In the genomic region with DNA sequence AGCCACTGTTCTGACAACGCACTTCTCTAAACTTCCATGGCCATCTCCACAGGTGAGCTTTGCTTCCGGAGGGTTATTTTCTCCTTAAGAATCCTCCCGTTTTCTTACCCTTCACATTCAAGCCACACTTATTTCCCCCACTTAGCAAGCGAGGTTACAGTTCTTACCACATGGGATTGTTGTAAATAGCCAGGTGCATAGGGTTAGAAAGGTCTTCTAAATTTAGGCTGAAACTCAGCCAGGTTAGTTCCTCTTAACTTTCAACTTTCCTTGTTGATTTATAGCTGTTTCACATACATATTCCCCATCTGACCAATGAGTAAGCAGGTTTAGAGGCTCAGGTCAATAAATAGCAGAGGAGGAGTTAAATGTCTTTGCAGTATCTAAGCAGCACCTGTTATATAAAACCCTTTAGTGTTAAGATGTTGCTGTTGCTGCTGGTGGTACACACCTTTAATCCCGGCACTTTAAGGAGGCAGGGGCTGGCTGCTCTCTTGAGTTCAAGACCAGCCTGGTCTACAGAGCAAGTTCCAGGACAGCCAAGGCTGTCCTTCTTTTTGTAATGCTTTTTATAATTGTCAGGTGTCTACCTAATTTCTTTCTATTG, we compare ENCODE assay signal across 8 mouse cellular contexts. TPM values are rescaled to one million over a fixed set of nuclear protein-coding genes. Genes with fewer than 3 reads are reported as not detected.
DNase-seq lines count a peak whose midpoint lies in the region; ATAC-seq lines count a peak whose summit lies in the region.

No protein-coding gene starts in this region.

- H3K4me2 ChIP-seq in kidney, embryonic 14.5 days (replicated peaks; ENCODE audit: low read depth, low read length): peak overlapping the region; percentile 81
- peak overlapping the region; percentile 77 for H3K4me2 ChIP-seq in hindbrain, embryonic 11.5 days (replicated peaks; ENCODE audit: low read depth, low read length)
- H3K4me2 ChIP-seq in midbrain, embryonic 12.5 days (replicated peaks): peak overlapping the region; percentile 87

- H3K9ac ChIP-seq in kidney, embryonic 14.5 days (ENCODE audit: low read depth, low read length): peak overlapping the region; percentile 72; the same call in 1 of the 2 replicates
- H3K9ac ChIP-seq in hindbrain, embryonic 11.5 days (ENCODE audit: low read depth, low read length): peak overlapping the region; percentile 81
- H3K9ac ChIP-seq in midbrain, embryonic 12.5 days (replicated peaks): peak overlapping the region; percentile 81

- H3K4me1 ChIP-seq in kidney, embryonic 14.5 days (ENCODE audit: control insufficient read depth, insufficient read depth, low read length): peaks cover 7% of the 10 kb centered on the region; the same call in 1 of the 2 replicates
- H3K4me1 ChIP-seq in hindbrain, embryonic 11.5 days (replicated peaks; ENCODE audit: control insufficient read depth, insufficient read depth, low read length): no peaks in the 10 kb centered on the region; the same call in 1 of the 2 replicates
- peaks cover 9% of the 10 kb centered on the region for H3K4me1 ChIP-seq in midbrain, embryonic 12.5 days

- 21% methylated on average over 5 of the region's 5 CpGs for WGBS in kidney, embryonic 14.5 days
- 25% methylated on average over 5 of the region's 5 CpGs for WGBS in hindbrain, embryonic 11.5 days
- 23% methylated on average over 5 of the region's 5 CpGs for WGBS in midbrain, embryonic 12.5 days

- no peaks in the 10 kb centered on the region for H3K9me3 ChIP-seq in kidney, embryonic 14.5 days (ENCODE audit: control insufficient read depth, low read length)
- H3K9me3 ChIP-seq in hindbrain, embryonic 11.5 days (ENCODE audit: control insufficient read depth, low read length): no peaks in the 10 kb centered on the region
- no peaks in the 10 kb centered on the region for H3K9me3 ChIP-seq in midbrain, embryonic 12.5 days

- no peak overlapping the region for H3K27ac ChIP-seq in kidney, embryonic 14.5 days (ENCODE audit: low read depth, low read length)
- no peak overlapping the region for H3K27ac ChIP-seq in hindbrain, embryonic 11.5 days (ENCODE audit: low read depth, low read length)
- H3K27ac ChIP-seq in midbrain, embryonic 12.5 days (replicated peaks): no peak overlapping the region

- ATAC-seq in kidney, embryonic 14.5 days (ENCODE audit: low FRiP score, low TSS enrichment): no peak
- ATAC-seq in hindbrain, embryonic 11.5 days (ENCODE audit: low FRiP score): no peak
- ATAC-seq in midbrain, embryonic 12.5 days (ENCODE audit: low FRiP score, low read depth): no peak

- peaks cover 15% of the 10 kb centered on the region; the same call in 1 of the 2 replicates for H3K36me3 ChIP-seq in kidney, embryonic 14.5 days (ENCODE audit: control insufficient read depth, insufficient read depth, low read length)
- 0 out of 2 replicates have a peak, but pooled peaks cover 2% of the 10 kb centered on the region for H3K36me3 ChIP-seq in hindbrain, embryonic 11.5 days (ENCODE audit: control insufficient read depth, insufficient read depth, low read length)
- H3K36me3 ChIP-seq in midbrain, embryonic 12.5 days: peaks cover 25% of the 10 kb centered on the region

- DNase-seq in kidney, postnatal 36 days: no peak
- peak; percentile 16 for DNase-seq in brain, adult 2 months (ENCODE audit: low read depth, low spot score)
- DNase-seq in hindbrain, embryonic 11.5 days (ENCODE audit: low spot score): no peak
- DNase-seq in adipocyte (ENCODE audit: low spot score): no peak
- DNase-seq in urinary bladder, adult 2 months (ENCODE audit: low spot score): no peak
- no peak for DNase-seq in left cerebral cortex, postnatal 10 days (ENCODE audit: extremely low spot score in 1 of 2, low spot score in 2 of 2)

- no peaks in the 10 kb centered on the region for H3K27me3 ChIP-seq in kidney, embryonic 14.5 days (ENCODE audit: control insufficient read depth, insufficient read depth, low read length)
- no peaks in the 10 kb centered on the region for H3K27me3 ChIP-seq in hindbrain, embryonic 11.5 days (ENCODE audit: control insufficient read depth, insufficient read depth, low read length)
- H3K27me3 ChIP-seq in midbrain, embryonic 12.5 days: no peaks in the 10 kb centered on the region

- peak overlapping the region; percentile 84 for H3K4me3 ChIP-seq in kidney, embryonic 14.5 days (ENCODE audit: low read length)
- peak overlapping the region; percentile 81 for H3K4me3 ChIP-seq in hindbrain, embryonic 11.5 days (ENCODE audit: low read depth, low read length)
- H3K4me3 ChIP-seq in midbrain, embryonic 12.5 days: peak overlapping the region; percentile 69

- intact Hi-C loops in left cerebral cortex, postnatal 10 days (cut with DNase I): no loop called here

RNA-seq across cellular contexts. Expression of gene Ccndbp1, which starts 1.0 kb away (rescaled TPM):
- polyA plus RNA-seq in kidney, embryonic 14.5 days (2014; fragmentation: Nextera tagmentation; extraction: Ambion mirVana): 48.0 and 53.6 TPM in 2 replicates
- 55.4 and 55.6 TPM in 2 replicates for polyA plus RNA-seq in hindbrain, embryonic 11.5 days (2014; fragmentation: Nextera tagmentation; extraction: Ambion mirVana)
- 53.1 and 53.5 TPM in 2 replicates for polyA plus RNA-seq in midbrain, embryonic 12.5 days (2016; fragmentation: Nextera tagmentation; extraction: Ambion mirVana)
- polyA plus RNA-seq in urinary bladder, adult 2 months (2012; rRNA removed): 61.7 and 71.0 TPM in 2 replicates
- total RNA-seq in left cerebral cortex, postnatal 10 days (2021): 10 to 100 TPM; 57.1 to 59.1 TPM

RNA-seq across cellular contexts. Expression of gene Epb42, which starts 27.7 kb away (rescaled TPM):
- polyA plus RNA-seq in kidney, embryonic 14.5 days (2014; fragmentation: Nextera tagmentation; extraction: Ambion mirVana): 0.53 and 0.93 TPM in 2 replicates
- 6.0 and 6.2 TPM in 2 replicates for polyA plus RNA-seq in hindbrain, embryonic 11.5 days (2014; fragmentation: Nextera tagmentation; extraction: Ambion mirVana)
- polyA plus RNA-seq in midbrain, embryonic 12.5 days (2016; fragmentation: Nextera tagmentation; extraction: Ambion mirVana): 4.0 and 5.5 TPM in 2 replicates
- 0.22 and 0.38 TPM in 2 replicates for polyA plus RNA-seq in urinary bladder, adult 2 months (2012; rRNA removed)
- not detected for total RNA-seq in left cerebral cortex, postnatal 10 days (2021)

RNA-seq across cellular contexts. Expression of gene Tmem62, which starts 32.4 kb away (rescaled TPM):
- polyA plus RNA-seq in kidney, embryonic 14.5 days (2014; fragmentation: Nextera tagmentation; extraction: Ambion mirVana): 6.1 and 6.5 TPM in 2 replicates
- polyA plus RNA-seq in hindbrain, embryonic 11.5 days (2014; fragmentation: Nextera tagmentation; extraction: Ambion mirVana): 5.7 and 5.8 TPM in 2 replicates
- 5.7 and 6.2 TPM in 2 replicates for polyA plus RNA-seq in midbrain, embryonic 12.5 days (2016; fragmentation: Nextera tagmentation; extraction: Ambion mirVana)
- 9.1 and 12.1 TPM in 2 replicates for polyA plus RNA-seq in urinary bladder, adult 2 months (2012; rRNA removed)
- total RNA-seq in left cerebral cortex, postnatal 10 days (2021): 10 to 100 TPM; 20.6 to 24.9 TPM

RNA-seq across cellular contexts. Expression of gene Ubr1, which starts 38.7 kb away (rescaled TPM):
- polyA plus RNA-seq in kidney, embryonic 14.5 days (2014; fragmentation: Nextera tagmentation; extraction: Ambion mirVana): 17.9 and 30.5 TPM in 2 replicates
- 22.3 and 29.8 TPM in 2 replicates for polyA plus RNA-seq in hindbrain, embryonic 11.5 days (2014; fragmentation: Nextera tagmentation; extraction: Ambion mirVana)
- polyA plus RNA-seq in midbrain, embryonic 12.5 days (2016; fragmentation: Nextera tagmentation; extraction: Ambion mirVana): 34.1 and 34.4 TPM in 2 replicates
- 12.7 and 15.8 TPM in 2 replicates for polyA plus RNA-seq in urinary bladder, adult 2 months (2012; rRNA removed)
- 10 to 100 TPM; 40.9 to 42.3 TPM for total RNA-seq in left cerebral cortex, postnatal 10 days (2021)
